Comparison of ENCODE assay signal across 28 mouse cellular contexts in genomic region chr2:101603099-101603498, GRCm38 (mm10). TPM values are rescaled to one million over a fixed set of nuclear protein-coding genes. Genes with fewer than 3 reads are reported as not detected.
"Had no signal": no experiment of that assay in that cellular context is flagged by ENCODE, and none has a peak within 500 bp of the region (broad histone marks: within the 10 kb centered on the region; RNA-seq: fewer than 3 reads in every experiment).

No protein-coding gene starts in this region.

- H3K9me3 ChIP-seq: liver, embryonic 13.5 days had no signal

- DNase-seq: kidney, adult 18-20 months; kidney, adult 9 months; kidney, postnatal 25 days; layer of hippocampus, postnatal 36 days; liver, embryonic 13.5 days; lung, adult 2 months; lung, postnatal 14 days; lung, postnatal 4 days; midbrain, embryonic 14.5 days; right cerebral cortex, adult 18-20 months; right cerebral cortex, postnatal 14 days; right cerebral cortex, postnatal 4 days; thymus, postnatal 4 days had no signal

- H3K9ac ChIP-seq: liver, embryonic 13.5 days had no signal

- H3K4me2 ChIP-seq: liver, embryonic 13.5 days; midbrain, embryonic 11.5 days had no signal

- H3K36me3 ChIP-seq: liver, embryonic 13.5 days had no signal

- H3K27ac ChIP-seq: kidney, postnatal 0 days; left cerebral cortex, adult 2 months; liver, embryonic 13.5 days; stomach, postnatal 0 days had no signal

- H3K4me3 ChIP-seq: left cerebral cortex, adult 2 months; liver, embryonic 13.5 days had no signal

- H3K4me1 ChIP-seq: liver, embryonic 13.5 days had no signal

- H3K27me3 ChIP-seq: liver, embryonic 13.5 days had no signal

RNA-seq across cellular contexts. Expression of gene Rag2, which starts 21.4 kb away (rescaled TPM):
- total RNA-seq: layer of hippocampus, adult 8-10 months; layer of hippocampus, postnatal 10 days; layer of hippocampus, postnatal 36 days; left cerebral cortex, adult 2 months; left cerebral cortex, postnatal 10 days; left cerebral cortex, postnatal 36 days; liver, adult 2 months; midbrain, postnatal 0 days had no signal
- polyA plus RNA-seq: kidney, postnatal 0 days; large intestine, adult 2 months; limb, embryonic 11.5 days; liver, adult 2 months; lung, adult 2 months; midbrain, embryonic 14.5 days; midbrain, postnatal 0 days; neural tube, embryonic 11.5 days; neural tube, embryonic 14.5 days; stomach, embryonic 14.5 days; stomach, postnatal 0 days had no signal

RNA-seq across cellular contexts. Expression of gene Rag1, which starts 46.2 kb away (rescaled TPM):
- total RNA-seq: liver, adult 2 months had no signal
- polyA plus RNA-seq: large intestine, adult 2 months; liver, adult 2 months had no signal
